Mouse (Mus musculus) limb, embryonic 11.5 days (tissue): Measurements from ENCODE around the gene Bicral. TPM values are rescaled to one million over a fixed set of nuclear protein-coding genes. Genes with fewer than 3 reads are reported as not detected.
A peak's percentile ranks its signal among the peaks of the same experiment; 100 is the strongest.

ENCODE experiments used
- ATAC-seq: fragments of 200-750 bp; cut with Nextera tagmentation; 2 replicates; pipeline ENCODE4 v1.8.0; 2017; ENCODE audit warnings: low read depth; ENCODE audit not compliant: insufficient number of reproducible peaks, low FRiP score, low TSS enrichment
- DNase-seq: peaks from one replicate; pipeline ENCODE4 v3.0.0-alpha.2; 2015; ENCODE audit warnings: low spot score
- H3K27ac ChIP-seq: fragments of 300-500 bp; sonication (generic); replicated peaks from 2 replicates; pipeline ENCODE4 v1.5.1; 2014; ENCODE audit warnings: low read depth, mild to moderate bottlenecking, low read length
- H3K27me3 ChIP-seq: fragments of 300-500 bp; sonication (generic); 2 replicates; pipeline ENCODE4 v1.6.1; 2014; ENCODE audit warnings: mild to moderate bottlenecking, low read length, mixed read lengths; ENCODE audit not compliant: control insufficient read depth, insufficient read depth
- H3K36me3 ChIP-seq: fragments of 300-500 bp; sonication (generic); 2 replicates; pipeline ENCODE4 v1.6.1; 2014; ENCODE audit warnings: mild to moderate bottlenecking, low read length, moderate library complexity, mixed read lengths; ENCODE audit not compliant: control insufficient read depth, insufficient read depth
- H3K4me1 ChIP-seq: fragments of 300-500 bp; sonication (generic); 2 replicates; pipeline ENCODE4 v1.6.1; 2014; ENCODE audit warnings: low read length, mixed read lengths; ENCODE audit not compliant: control insufficient read depth, insufficient read depth
- H3K4me2 ChIP-seq: fragments of 300-500 bp; sonication (generic); 2 replicates; pipeline ENCODE4 v1.6.1; 2014; ENCODE audit warnings: low read depth, mild to moderate bottlenecking, moderate library complexity; ENCODE audit not compliant: severe bottlenecking
- H3K4me3 ChIP-seq: fragments of 300-500 bp; sonication (generic); 2 replicates; pipeline ENCODE4 v1.5.1; 2014; ENCODE audit warnings: low read depth, low read length
- H3K9ac ChIP-seq: fragments of 300-500 bp; sonication (generic); 2 replicates; pipeline ENCODE4 v1.6.1; 2014; ENCODE audit warnings: mild to moderate bottlenecking, low read length
- H3K9me3 ChIP-seq: fragments of 300-500 bp; sonication (generic); 2 replicates; pipeline ENCODE4 v1.6.1; 2016; ENCODE audit warnings: low read length; ENCODE audit not compliant: control insufficient read depth
- WGBS: fragments of 180-500 bp; shearing (Covaris S2); extraction: QIAGEN DNeasy Blood & Tissue Kit; methylation state at CpG from one replicate; pipeline ENCODE4 v1.1.7; 2014; 5-methylcytosine and 5-hydroxymethylcytosine counted together
- polyA plus RNA-seq: library from polyadenylated mRNA; unstranded; fragments of >200 nt; fragmentation: Nextera tagmentation; extraction: Ambion mirVana; gene quantifications from 2 replicates; pipeline ENCODE4 v1.2.1, GENCODE M21; 2014

Bicral gene
- polyA plus RNA-seq, 1 experiment from 2014 or later: 4.6 TPM

DNA sequence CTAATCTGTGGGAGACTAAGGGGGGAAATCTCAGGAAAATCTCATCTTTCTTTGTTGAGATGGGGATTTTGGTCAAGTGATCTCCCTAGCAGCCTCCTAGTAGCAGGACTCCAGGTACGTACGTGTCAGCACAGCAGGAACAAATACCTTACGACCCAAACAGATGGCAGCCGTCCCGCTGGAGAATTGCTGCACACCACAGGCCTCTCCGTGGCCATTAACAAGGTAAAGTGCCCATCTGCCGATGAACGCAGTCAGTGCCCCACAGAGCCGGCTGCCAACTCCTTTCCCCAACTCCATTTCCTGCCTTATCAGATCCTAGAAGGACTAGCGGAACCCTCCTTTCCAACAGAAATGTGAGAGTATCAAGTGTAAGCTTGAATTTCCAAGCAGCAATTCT, 13.5 kb downstream of the Bicral start:
- no peak overlapping the region for H3K9ac ChIP-seq
- peaks cover 4% of the 10 kb centered on the region for H3K4me1 ChIP-seq
- DNase-seq: no peak
- H3K4me3 ChIP-seq: no peak overlapping the region
- no peak overlapping the region for H3K27ac ChIP-seq
- H3K27me3 ChIP-seq: no peaks in the 10 kb centered on the region
- ATAC-seq: no peak
- no peaks in the 10 kb centered on the region for H3K9me3 ChIP-seq
- WGBS: 36% methylated on average over 10 of the region's 10 CpGs
- H3K36me3 ChIP-seq: no peaks in the 10 kb centered on the region
- no peak overlapping the region for H3K4me2 ChIP-seq

DNA sequence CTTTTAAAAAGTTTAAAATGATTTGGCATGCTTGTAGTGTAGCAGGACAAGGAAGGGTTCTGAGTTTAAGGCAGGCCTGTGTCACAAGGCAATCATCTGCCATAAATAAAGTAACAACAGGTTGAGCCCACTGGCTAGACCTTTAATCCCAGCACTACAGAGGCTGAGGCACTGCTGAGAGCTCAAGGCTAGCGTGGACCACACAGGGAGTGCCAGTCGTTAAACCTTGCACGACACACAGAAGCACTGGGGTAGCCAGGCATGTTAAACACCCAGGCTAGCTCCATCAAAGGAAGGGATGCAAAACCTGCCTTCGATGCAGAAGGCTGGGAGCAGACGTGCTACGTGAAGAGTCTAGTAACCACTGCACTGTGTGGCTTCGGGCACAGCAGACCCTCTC, 14.6 kb downstream of the Bicral start:
- ATAC-seq (no peak), DNase-seq (peak; percentile 45)
- H3K9me3 ChIP-seq: no peaks in the 10 kb centered on the region
- 19% methylated on average over 7 of the region's 7 CpGs for WGBS
- no peak overlapping the region for H3K4me2 ChIP-seq
- no peak overlapping the region for H3K4me3 ChIP-seq
- no peaks in the 10 kb centered on the region for H3K27me3 ChIP-seq
- H3K27ac ChIP-seq: no peak overlapping the region
- no peak overlapping the region for H3K9ac ChIP-seq
- peaks cover 4% of the 10 kb centered on the region for H3K4me1 ChIP-seq
- H3K36me3 ChIP-seq: no peaks in the 10 kb centered on the region

DNA sequence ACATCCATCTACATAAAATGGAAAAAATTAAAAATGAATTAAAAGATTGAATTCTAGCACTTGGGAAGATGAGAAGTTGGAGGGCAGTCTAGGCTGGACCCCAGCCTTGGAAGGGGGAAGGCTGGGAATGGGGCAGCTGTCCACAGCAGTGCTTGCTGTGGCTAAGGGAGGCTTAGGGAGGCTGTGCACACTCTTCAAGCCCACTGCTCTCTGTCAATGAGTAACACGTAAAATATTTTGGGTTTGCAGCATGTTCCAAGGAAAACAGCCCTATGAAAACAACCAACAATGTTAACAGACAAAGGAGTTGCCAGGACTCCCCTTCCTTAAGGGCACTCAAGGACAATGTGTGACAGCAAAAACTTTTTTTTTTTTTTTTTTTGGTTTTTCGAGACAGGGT, 15.3 kb downstream of the Bicral start:
- Histone ChIP-seq H3K9ac (no peak overlapping the region), H3K4me2 (no peak overlapping the region), H3K27ac (no peak overlapping the region), H3K4me1 (peaks cover 4% of the 10 kb centered on the region), H3K9me3 (no peaks in the 10 kb centered on the region), H3K4me3 (no peak overlapping the region), H3K36me3 (no peaks in the 10 kb centered on the region), H3K27me3 (no peaks in the 10 kb centered on the region)
- DNase-seq (no peak), ATAC-seq (no peak)
- WGBS: 80% methylated on average over 2 of the region's 2 CpGs

DNA sequence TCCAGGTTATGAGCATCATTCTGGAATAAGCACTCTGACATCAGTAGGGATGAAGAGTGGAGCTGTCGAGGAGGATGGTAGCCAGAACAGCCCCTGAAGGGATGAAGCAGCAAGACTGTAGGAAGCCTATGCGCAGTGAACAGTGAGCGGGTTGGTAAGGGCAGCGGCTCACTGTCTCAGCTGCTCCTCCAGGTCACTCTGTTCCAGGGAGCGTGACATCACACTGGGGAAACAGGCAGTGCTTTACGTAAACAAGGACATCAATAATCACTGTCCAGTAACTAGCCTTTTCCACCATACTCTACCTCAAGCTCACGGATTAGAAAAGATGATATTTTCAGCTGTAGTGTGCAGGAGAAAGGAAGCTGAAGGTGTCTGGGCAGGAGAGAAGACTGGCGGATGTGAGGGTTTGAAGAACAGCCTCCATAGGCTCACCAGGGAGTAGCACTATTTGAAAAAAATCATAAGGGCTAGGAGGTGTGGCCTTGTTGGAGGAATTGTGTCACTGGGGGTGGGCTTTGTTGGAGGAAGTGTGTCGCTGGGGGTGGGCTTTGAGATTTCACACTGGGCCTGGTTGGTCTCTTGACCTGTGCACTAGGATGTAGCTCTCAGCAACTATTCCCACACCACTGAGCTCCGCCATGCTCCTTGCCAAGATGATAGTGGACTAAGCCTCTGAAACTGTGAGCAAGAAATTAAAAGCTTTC, 17.8 kb downstream of the Bicral start:
- Histone ChIP-seq H3K4me3 (no peak overlapping the region), H3K4me1 (peaks cover 4% of the 10 kb centered on the region), H3K9ac (no peak overlapping the region), H3K9me3 (no peaks in the 10 kb centered on the region), H3K36me3 (no peaks in the 10 kb centered on the region), H3K27me3 (no peaks in the 10 kb centered on the region), H3K27ac (no peak overlapping the region), H3K4me2 (no peak overlapping the region)
- 87% methylated on average over 10 of the region's 10 CpGs for WGBS
- DNase-seq (no peak), ATAC-seq (no peak)

DNA sequence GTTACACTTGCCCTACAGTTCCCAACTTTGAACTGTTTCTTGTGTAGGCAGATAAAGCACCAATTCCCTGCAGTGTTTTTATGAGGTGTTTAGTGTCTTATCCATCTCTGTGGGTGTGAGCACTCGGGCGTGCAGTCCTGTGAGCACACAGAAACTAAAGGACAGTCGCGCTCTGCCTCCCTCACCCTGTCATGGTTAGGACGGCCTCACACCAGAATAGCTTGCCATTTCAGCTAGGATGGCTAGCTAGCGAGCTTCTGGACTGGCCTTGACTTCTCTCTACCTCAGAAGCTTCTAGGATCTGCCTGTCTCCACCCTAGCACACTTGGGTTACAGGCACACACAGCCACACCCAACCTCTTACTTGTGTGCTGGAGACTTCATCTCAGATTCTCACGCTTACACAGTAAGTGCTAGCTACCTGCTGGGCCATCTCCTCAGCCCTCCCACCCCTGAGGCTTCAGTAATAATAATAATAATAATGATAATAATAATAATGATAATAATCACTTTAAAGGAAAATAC, 19.8 kb downstream of the Bicral start:
- WGBS: 68% methylated on average over 7 of the region's 7 CpGs

DNA sequence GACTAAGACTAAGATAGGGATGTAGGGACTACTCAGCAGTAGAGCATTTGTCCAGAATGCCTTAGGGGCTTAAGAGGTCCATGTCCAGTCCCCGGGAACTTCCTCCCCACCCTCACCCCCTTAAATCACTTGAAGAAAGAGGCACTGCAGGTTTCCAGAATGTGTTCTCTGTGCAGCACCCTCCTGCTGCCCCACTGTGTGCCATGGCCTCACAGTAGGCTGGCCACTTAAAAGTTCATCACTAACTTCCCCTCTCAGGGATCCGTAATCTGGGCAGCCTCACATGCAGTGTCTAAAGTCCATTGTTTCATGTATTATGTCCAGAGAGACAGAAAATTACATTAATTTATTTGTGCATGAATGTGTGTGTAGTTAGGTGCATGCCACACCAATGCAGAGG, 20.4 kb downstream of the Bicral start:
- no peak overlapping the region for H3K27ac ChIP-seq
- DNase-seq (no peak), ATAC-seq (no peak)
- no peak overlapping the region for H3K4me3 ChIP-seq
- WGBS: 80% methylated on average over 2 of the region's 2 CpGs
- H3K9ac ChIP-seq: no peak overlapping the region
- no peak overlapping the region for H3K4me2 ChIP-seq
- no peaks in the 10 kb centered on the region for H3K9me3 ChIP-seq
- no peaks in the 10 kb centered on the region for H3K4me1 ChIP-seq
- no peaks in the 10 kb centered on the region for H3K36me3 ChIP-seq
- no peaks in the 10 kb centered on the region for H3K27me3 ChIP-seq

More for the DNA sequence above, 19.8 kb downstream of the Bicral start:
- Histone ChIP-seq H3K4me3 (no peak overlapping the region), H3K4me2 (no peak overlapping the region), H3K36me3 (no peaks in the 10 kb centered on the region), H3K4me1 (no peaks in the 10 kb centered on the region), H3K9ac (no peak overlapping the region), H3K9me3 (no peaks in the 10 kb centered on the region), H3K27ac (no peak overlapping the region), H3K27me3 (no peaks in the 10 kb centered on the region)
- no peak for ATAC-seq
- DNase-seq: no peak

DNA sequence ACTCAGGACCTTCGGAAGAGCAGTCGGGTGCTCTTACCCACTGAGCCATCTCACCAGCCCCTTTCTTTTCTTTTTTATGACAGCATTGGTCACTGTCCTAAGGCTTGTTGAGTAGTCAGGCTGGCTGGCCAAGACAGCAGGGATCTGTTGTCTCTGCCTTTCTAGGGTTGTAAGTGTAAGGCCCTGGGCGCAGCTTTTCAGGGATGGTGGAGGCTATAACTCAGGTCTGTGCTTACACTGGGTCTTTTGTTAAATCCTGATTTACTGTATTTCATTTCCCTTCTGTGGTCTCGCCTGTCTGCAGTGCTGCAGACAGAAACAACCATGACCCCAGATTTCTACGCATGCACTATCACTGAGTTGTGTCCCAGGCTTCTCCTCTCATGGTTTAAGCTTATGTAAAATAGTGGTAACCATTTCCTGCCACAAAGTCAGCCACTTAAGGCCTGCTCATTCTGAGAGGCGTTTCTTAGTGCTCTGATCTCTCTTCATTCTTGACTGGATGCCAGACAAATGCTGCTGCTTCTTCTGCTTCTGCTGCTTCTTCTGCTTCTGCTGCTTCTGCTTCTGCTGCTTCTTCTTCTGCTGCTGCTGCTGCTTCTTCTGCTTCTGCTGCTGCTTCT, 23.1 kb downstream of the Bicral start:
- Histone ChIP-seq H3K27ac (no peak overlapping the region), H3K27me3 (no peaks in the 10 kb centered on the region), H3K9ac (no peak overlapping the region), H3K4me3 (no peak overlapping the region), H3K4me1 (no peaks in the 10 kb centered on the region), H3K9me3 (no peaks in the 10 kb centered on the region), H3K4me2 (no peak overlapping the region), H3K36me3 (no peaks in the 10 kb centered on the region)
- WGBS: 80% methylated on average over 6 of the region's 6 CpGs
- ATAC-seq (no peak), DNase-seq (no peak)

DNA sequence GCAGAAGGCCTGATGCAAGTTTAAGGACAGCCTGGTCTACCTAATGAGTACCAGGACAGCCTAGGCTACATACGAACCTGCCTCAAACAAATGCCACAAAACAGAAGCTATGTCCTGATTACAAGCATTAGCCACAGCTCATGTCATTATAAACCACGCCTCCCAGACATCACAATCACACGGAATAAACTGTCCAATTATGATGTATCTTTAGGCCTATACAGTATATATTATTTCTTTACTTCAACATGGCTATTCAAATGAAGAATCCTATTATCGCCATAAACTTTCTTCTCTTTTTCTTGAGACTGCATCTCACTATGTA, 25.3 kb downstream of the Bicral start:
- H3K4me1 ChIP-seq: no peaks in the 10 kb centered on the region
- H3K9ac ChIP-seq: no peak overlapping the region
- H3K36me3 ChIP-seq: 0 out of 2 replicates have a peak, but pooled peaks cover 4% of the 10 kb centered on the region
- no peak overlapping the region for H3K4me2 ChIP-seq
- no peak overlapping the region for H3K27ac ChIP-seq
- no peaks in the 10 kb centered on the region for H3K9me3 ChIP-seq
- H3K4me3 ChIP-seq: no peak overlapping the region
- no peaks in the 10 kb centered on the region for H3K27me3 ChIP-seq
- DNase-seq: no peak
- WGBS: 86% methylated on average over 4 of the region's 4 CpGs
- ATAC-seq: no peak
